In the genomic region with DNA sequence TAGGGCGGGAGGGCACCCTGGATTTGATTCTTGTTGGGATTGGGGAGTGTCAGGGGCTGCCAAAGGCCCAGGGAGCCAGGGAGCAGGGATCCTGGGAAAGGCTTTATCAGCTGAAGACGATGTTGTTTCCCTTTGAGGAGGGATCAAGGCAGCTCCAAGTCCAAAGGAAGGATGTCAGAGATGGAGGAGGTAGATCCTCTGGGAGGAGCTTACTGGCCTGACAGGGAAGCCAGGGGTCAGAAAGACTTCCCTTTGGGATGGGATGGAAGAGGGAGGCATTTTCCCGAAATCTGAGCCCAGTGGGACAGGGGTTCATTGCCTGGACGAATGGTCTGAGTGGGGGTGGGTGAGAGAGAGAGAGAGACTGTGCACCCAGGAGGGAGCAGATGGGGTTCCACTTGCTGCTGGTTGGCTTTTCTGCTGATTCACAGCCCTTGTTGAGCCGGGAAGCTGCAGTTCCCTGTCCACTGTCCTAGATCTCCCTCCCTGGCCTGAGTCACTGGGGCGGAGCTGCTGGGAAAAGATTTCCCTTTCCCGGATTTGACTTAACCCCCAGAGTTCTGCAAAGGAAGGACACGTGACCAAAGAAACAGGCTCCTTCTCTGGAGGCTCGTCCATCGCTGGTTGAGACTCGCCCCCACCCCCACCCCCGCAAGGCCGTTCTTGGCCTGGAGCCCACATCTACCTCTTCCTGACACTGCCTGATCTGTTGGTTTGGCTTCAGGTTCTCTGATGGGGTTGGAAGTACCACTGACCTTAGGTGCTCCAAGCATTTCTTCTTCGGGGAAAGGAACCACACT, we compare ENCODE assay signal across 8 mouse cellular contexts. TPM values are rescaled to one million over a fixed set of nuclear protein-coding genes. Genes with fewer than 3 reads are reported as not detected.
A peak's percentile ranks its signal among the peaks of the same experiment; 100 is the strongest.
DNase-seq lines count a peak whose midpoint lies in the region; ATAC-seq and TF ChIP-seq lines count a peak whose summit lies in the region.

No protein-coding gene starts in this region.

- no peaks in the 10 kb centered on the region for H3K9me3 ChIP-seq in hindbrain, embryonic 10.5 days
- no peaks in the 10 kb centered on the region for H3K9me3 ChIP-seq in hindbrain, embryonic 11.5 days (ENCODE audit: control insufficient read depth, low read length)
- no peaks in the 10 kb centered on the region for H3K9me3 ChIP-seq in intestine, embryonic 14.5 days (ENCODE audit: control insufficient read depth, low read length)
- H3K9me3 ChIP-seq in liver, embryonic 14.5 days (ENCODE audit: control insufficient read depth, low read length), result no peaks in the 10 kb centered on the region

- in situ Hi-C loops in Patski (cut with MboI; ENCODE audit: low pct_unique_long_range_greater_than_20kb), result loop anchor here (5.0 to 10.0 kb wide), 2 partner anchors 72 to 220 kb away; a partner anchor contains a TSS

- no peak overlapping the region for H3K4me2 ChIP-seq in hindbrain, embryonic 11.5 days (replicated peaks; ENCODE audit: low read depth, low read length)
- H3K4me2 ChIP-seq in intestine, embryonic 14.5 days (ENCODE audit: low read length), result peak overlapping the region; percentile 40
- peak overlapping the region; percentile 36 for H3K4me2 ChIP-seq in liver, embryonic 14.5 days (ENCODE audit: low read depth)

- no peak for DNase-seq in hindbrain, embryonic 10.5 days (ENCODE audit: low spot score)
- no peak for DNase-seq in hindbrain, embryonic 11.5 days (ENCODE audit: low spot score)
- DNase-seq in Patski (ENCODE audit: low read depth, low spot score), result peak; percentile 68
- peak; percentile 58 for DNase-seq in gastrocnemius, postnatal 10 days
- peak; percentile 68 for DNase-seq in intestine, embryonic 14.5 days (ENCODE audit: low spot score)
- DNase-seq in liver, embryonic 14.5 days (ENCODE audit: low read depth in 3 of 3, low spot score in 3 of 3), result no peak
- DNase-seq in skeletal muscle tissue, adult 2 months (ENCODE audit: low read depth, low spot score), result peak; percentile 65

- peaks cover 24% of the 10 kb centered on the region for H3K36me3 ChIP-seq in hindbrain, embryonic 10.5 days
- H3K36me3 ChIP-seq in hindbrain, embryonic 11.5 days (ENCODE audit: control insufficient read depth, insufficient read depth, low read length), result no peaks in the 10 kb centered on the region
- H3K36me3 ChIP-seq in intestine, embryonic 14.5 days (ENCODE audit: control insufficient read depth, insufficient read depth, low read length), result peaks cover 29% of the 10 kb centered on the region
- no peaks in the 10 kb centered on the region for H3K36me3 ChIP-seq in liver, embryonic 14.5 days (replicated peaks; ENCODE audit: control insufficient read depth, insufficient read depth, low read depth)

- POLR2A ChIA-PET in Patski (lab: Charles Lee), result interaction anchor here (2.0 kb wide), 1 partner anchor 10 kb away, joined by 8 read pairs; no protein-coding TSS in a partner anchor

- H3K4me3 ChIP-seq in hindbrain, embryonic 10.5 days, result peak overlapping the region; percentile 9; the same call in 1 of the 2 replicates
- H3K4me3 ChIP-seq in hindbrain, embryonic 11.5 days (ENCODE audit: low read depth, low read length), result no peak overlapping the region
- H3K4me3 ChIP-seq in intestine, embryonic 14.5 days (ENCODE audit: low read depth, low read length), result peak overlapping the region; percentile 8; the same call in 1 of the 2 replicates
- H3K4me3 ChIP-seq in liver, embryonic 14.5 days (ENCODE audit: insufficient read depth in 1 of 2, low read depth in 2 of 2, low read length in 2 of 2), result no peak overlapping the region

- H3K9ac ChIP-seq in hindbrain, embryonic 11.5 days (ENCODE audit: low read depth, low read length), result no peak overlapping the region
- H3K9ac ChIP-seq in intestine, embryonic 14.5 days (ENCODE audit: low read length), result no peak overlapping the region
- H3K9ac ChIP-seq in liver, embryonic 14.5 days (replicated peaks), result no peak overlapping the region

- no peak for TF ChIP-seq CTCF in Patski (IDR thresholded peaks at IDR 0.05)
- no peak for TF ChIP-seq CTCF in liver, embryonic 14.5 days (IDR thresholded peaks at IDR 0.05; ENCODE audit: low read depth)

- peaks cover 39% of the 10 kb centered on the region for H3K27me3 ChIP-seq in hindbrain, embryonic 10.5 days (ENCODE audit: insufficient read depth, poor library complexity, severe bottlenecking)
- 0 out of 2 replicates have a peak, but pooled peaks cover 2% of the 10 kb centered on the region for H3K27me3 ChIP-seq in hindbrain, embryonic 11.5 days (ENCODE audit: control insufficient read depth, insufficient read depth, low read length)
- no peaks in the 10 kb centered on the region for H3K27me3 ChIP-seq in Patski
- no peaks in the 10 kb centered on the region for H3K27me3 ChIP-seq in intestine, embryonic 14.5 days (replicated peaks; ENCODE audit: control insufficient read depth, insufficient read depth, low read length)
- H3K27me3 ChIP-seq in liver, embryonic 14.5 days (ENCODE audit: control insufficient read depth, insufficient read depth, low read length), result no peaks in the 10 kb centered on the region

- WGBS in hindbrain, embryonic 10.5 days, result 11% methylated on average over 14 of the region's 14 CpGs
- WGBS in hindbrain, embryonic 11.5 days, result 19% methylated on average over 14 of the region's 14 CpGs
- whole genome bisulfite sequencing in intestine, embryonic 14.5 days, result 9% methylated on average over 14 of the region's 14 CpGs
- WGBS in liver, embryonic 14.5 days (ENCODE audit: insufficient replicate concordance), result 8% methylated on average over 14 of the region's 14 CpGs

- no peak for ATAC-seq in hindbrain, embryonic 11.5 days (ENCODE audit: low FRiP score)
- peak; percentile 81 for ATAC-seq in Patski
- 0 out of 2 replicates have a peak, but pooled peaks have one; percentile 16 for ATAC-seq in intestine, embryonic 14.5 days (replicated peaks; ENCODE audit: low FRiP score, low TSS enrichment, low read depth)
- ATAC-seq in liver, embryonic 14.5 days (ENCODE audit: insufficient read depth), result peak; percentile 46; the same call in 1 of the 2 replicates
- no peak for ATAC-seq in megakaryocyte-erythroid progenitor cell, adult 5-6 weeks (replicated peaks; ENCODE audit: low FRiP score, low TSS enrichment, poor library complexity, severe bottlenecking)

- CTCF ChIA-PET in Patski (lab: Charles Lee), result interaction anchor here (1.5 to 1.9 kb wide), 2 partner anchors 11 to 79 kb away, joined by 4 to 6 read pairs; no protein-coding TSS in a partner anchor

- H3K27ac ChIP-seq in hindbrain, embryonic 10.5 days, result peak overlapping the region; percentile 46
- H3K27ac ChIP-seq in hindbrain, embryonic 11.5 days (ENCODE audit: low read depth, low read length), result no peak overlapping the region
- H3K27ac ChIP-seq in intestine, embryonic 14.5 days (ENCODE audit: low read depth), result peak overlapping the region; percentile 67
- no peak overlapping the region for H3K27ac ChIP-seq in liver, embryonic 14.5 days

- H3K4me1 ChIP-seq in hindbrain, embryonic 10.5 days (replicated peaks), result peaks cover 69% of the 10 kb centered on the region
- 0 out of 2 replicates have a peak, but pooled peaks cover 8% of the 10 kb centered on the region for H3K4me1 ChIP-seq in hindbrain, embryonic 11.5 days (replicated peaks; ENCODE audit: control insufficient read depth, insufficient read depth, low read length)
- H3K4me1 ChIP-seq in intestine, embryonic 14.5 days (replicated peaks; ENCODE audit: control insufficient read depth, insufficient read depth, low read length), result peaks cover 58% of the 10 kb centered on the region
- peaks cover 0 to 37% of the 10 kb centered on the region in 2 experiments; a peak in 3 of 4 replicates for H3K4me1 ChIP-seq in liver, embryonic 14.5 days (replicated peaks; ENCODE audit: control insufficient read depth in 2 of 2, insufficient read depth in 2 of 2, low read length in 1 of 2)

- TF ChIP-seq EP300 in liver, embryonic 14.5 days (IDR thresholded peaks at IDR 0.05; ENCODE audit: low read depth), result no peak

RNA-seq across cellular contexts. Expression of a gene that starts 5.4 kb away (rescaled TPM):
- polyA plus RNA-seq in hindbrain, embryonic 10.5 days (2016; fragmentation: Nextera tagmentation; extraction: Ambion mirVana), result 26.8 and 27.1 TPM in 2 replicates
- 25.2 and 25.9 TPM in 2 replicates for polyA plus RNA-seq in hindbrain, embryonic 11.5 days (2014; fragmentation: Nextera tagmentation; extraction: Ambion mirVana)
- 190 TPM for polyA plus RNA-seq in Patski (2021)
- total RNA-seq in gastrocnemius, postnatal 10 days (2021), result 10 to 100 TPM; 43.8 to 58.8 TPM
- 60.6 and 63.3 TPM in 2 replicates for polyA plus RNA-seq in intestine, embryonic 14.5 days (2014; fragmentation: Nextera tagmentation; extraction: Ambion mirVana)
- polyA plus RNA-seq in liver, embryonic 14.5 days (2012; rRNA removed), result 15.4 and 16.8 TPM in 2 replicates
- polyA plus RNA-seq in liver, embryonic 14.5 days (2014; fragmentation: Nextera tagmentation; extraction: Ambion mirVana), result 19.8 and 21.1 TPM in 2 replicates
- total RNA-seq in megakaryocyte-erythroid progenitor cell, adult 5-6 weeks (2014; fragmentation: Nextera tagmentation), result 8.6 and 9.5 TPM in 2 replicates
- total RNA-seq in megakaryocyte-erythroid progenitor cell, adult 5-6 weeks (2017), result 4.7 and 6.3 TPM in 2 replicates

RNA-seq across cellular contexts. Expression of a gene that starts 26.0 kb away (rescaled TPM):
- polyA plus RNA-seq in hindbrain, embryonic 10.5 days (2016; fragmentation: Nextera tagmentation; extraction: Ambion mirVana), result 0.13 and 0.20 TPM in 2 replicates
- 0.06 and 0.19 TPM in 2 replicates for polyA plus RNA-seq in hindbrain, embryonic 11.5 days (2014; fragmentation: Nextera tagmentation; extraction: Ambion mirVana)
- 0.49 TPM for polyA plus RNA-seq in Patski (2021)
- under 1 TPM in 1 of 2 experiments, not detected in 1; 0.07 TPM for total RNA-seq in gastrocnemius, postnatal 10 days (2021)
- polyA plus RNA-seq in intestine, embryonic 14.5 days (2014; fragmentation: Nextera tagmentation; extraction: Ambion mirVana), result 2.4 and 2.8 TPM in 2 replicates
- 0.39 and 0.48 TPM in 2 replicates for polyA plus RNA-seq in liver, embryonic 14.5 days (2012; rRNA removed)
- polyA plus RNA-seq in liver, embryonic 14.5 days (2014; fragmentation: Nextera tagmentation; extraction: Ambion mirVana), result 0.38 and 0.47 TPM in 2 replicates
- not detected in 2 replicates for total RNA-seq in megakaryocyte-erythroid progenitor cell, adult 5-6 weeks (2014; fragmentation: Nextera tagmentation)
- not detected in 2 replicates for total RNA-seq in megakaryocyte-erythroid progenitor cell, adult 5-6 weeks (2017)

RNA-seq across cellular contexts. Expression of a gene that starts 34.1 kb away (rescaled TPM):
- polyA plus RNA-seq in hindbrain, embryonic 10.5 days (2016; fragmentation: Nextera tagmentation; extraction: Ambion mirVana), result 0.40 and 0.42 TPM in 2 replicates
- 0.45 and 0.96 TPM in 2 replicates for polyA plus RNA-seq in hindbrain, embryonic 11.5 days (2014; fragmentation: Nextera tagmentation; extraction: Ambion mirVana)
- 1.8 TPM for polyA plus RNA-seq in Patski (2021)
- total RNA-seq in gastrocnemius, postnatal 10 days (2021), result under 1 TPM; 0.31 to 0.43 TPM
- polyA plus RNA-seq in intestine, embryonic 14.5 days (2014; fragmentation: Nextera tagmentation; extraction: Ambion mirVana), result 2.0 TPM in 2 replicates
- polyA plus RNA-seq in liver, embryonic 14.5 days (2012; rRNA removed), result 0.34 and 0.40 TPM in 2 replicates
- polyA plus RNA-seq in liver, embryonic 14.5 days (2014; fragmentation: Nextera tagmentation; extraction: Ambion mirVana), result 0.34 and 0.36 TPM in 2 replicates
- 1.4 TPM in 1 of 2 replicates, not detected in the other for total RNA-seq in megakaryocyte-erythroid progenitor cell, adult 5-6 weeks (2014; fragmentation: Nextera tagmentation)
- total RNA-seq in megakaryocyte-erythroid progenitor cell, adult 5-6 weeks (2017), result not detected in 2 replicates

RNA-seq across cellular contexts. Expression of a gene that starts 40.9 kb away (rescaled TPM):
- polyA plus RNA-seq in hindbrain, embryonic 10.5 days (2016; fragmentation: Nextera tagmentation; extraction: Ambion mirVana), result 21.0 and 22.7 TPM in 2 replicates
- 17.9 and 19.0 TPM in 2 replicates for polyA plus RNA-seq in hindbrain, embryonic 11.5 days (2014; fragmentation: Nextera tagmentation; extraction: Ambion mirVana)
- 164 TPM for polyA plus RNA-seq in Patski (2021)
- total RNA-seq in gastrocnemius, postnatal 10 days (2021), result 10 to 100 TPM; 34.0 to 36.1 TPM
- polyA plus RNA-seq in intestine, embryonic 14.5 days (2014; fragmentation: Nextera tagmentation; extraction: Ambion mirVana), result 67.4 and 67.8 TPM in 2 replicates
- 12.3 and 12.5 TPM in 2 replicates for polyA plus RNA-seq in liver, embryonic 14.5 days (2012; rRNA removed)
- 15.2 and 15.7 TPM in 2 replicates for polyA plus RNA-seq in liver, embryonic 14.5 days (2014; fragmentation: Nextera tagmentation; extraction: Ambion mirVana)
- total RNA-seq in megakaryocyte-erythroid progenitor cell, adult 5-6 weeks (2014; fragmentation: Nextera tagmentation), result 5.2 and 8.8 TPM in 2 replicates
- 6.0 and 7.8 TPM in 2 replicates for total RNA-seq in megakaryocyte-erythroid progenitor cell, adult 5-6 weeks (2017)

Comparison
In these comparisons a context has a peak if more than half of its experiments do, and no peak if none do; other contexts are left out.
1. H3K27ac ChIP-seq: peak in hindbrain, embryonic 10.5 days (single experiment) and intestine, embryonic 14.5 days (single experiment); none in hindbrain, embryonic 11.5 days (single experiment) and liver, embryonic 14.5 days (single experiment).
2. H3K4me3 ChIP-seq: peak in hindbrain, embryonic 10.5 days (single experiment) and intestine, embryonic 14.5 days (single experiment); none in hindbrain, embryonic 11.5 days (single experiment) and liver, embryonic 14.5 days (0 of 2).
3. DNase-seq: peak in Patski (single experiment), gastrocnemius, postnatal 10 days (single experiment), intestine, embryonic 14.5 days (single experiment) and skeletal muscle tissue, adult 2 months (single experiment); none in hindbrain, embryonic 10.5 days (single experiment), hindbrain, embryonic 11.5 days (single experiment) and liver, embryonic 14.5 days (0 of 3).
4. ATAC-seq: peak in Patski (single experiment), intestine, embryonic 14.5 days (single experiment) and liver, embryonic 14.5 days (single experiment); none in hindbrain, embryonic 11.5 days (single experiment) and megakaryocyte-erythroid progenitor cell, adult 5-6 weeks (single experiment).